Mouse (Mus musculus) lung, embryonic 14.5 days (tissue): ENCODE measurements around the gene Ptk6. TPM values are rescaled to one million over a fixed set of nuclear protein-coding genes. Genes with fewer than 3 reads are reported as not detected.

Experiments used
- ATAC-seq: fragments of 200-750 bp; cut with Nextera tagmentation; 2 replicates; pipeline ENCODE4 v1.8.0; 2017; ENCODE audit warnings: mild to moderate bottlenecking, moderate TSS enrichment, moderate library complexity; ENCODE audit not compliant: insufficient read depth
- DNase-seq: peaks from one replicate; pipeline ENCODE4 v3.0.0-alpha.2; 2015
- H3K27ac ChIP-seq: fragments of 300-500 bp; sonication (generic); 2 replicates; pipeline ENCODE4 v1.5.1; 2014; ENCODE audit warnings: low read depth, mild to moderate bottlenecking, moderate library complexity
- H3K27me3 ChIP-seq: fragments of 300-500 bp; sonication (generic); 2 replicates; pipeline ENCODE4 v1.6.1; 2014; ENCODE audit warnings: low read length, control low read depth; ENCODE audit not compliant: insufficient read depth
- H3K36me3 ChIP-seq: fragments of 300-500 bp; sonication (generic); 2 replicates; pipeline ENCODE4 v1.6.1; 2014; ENCODE audit warnings: control low read depth; ENCODE audit not compliant: insufficient read depth
- H3K4me1 ChIP-seq: fragments of 300-500 bp; sonication (generic); 2 replicates; pipeline ENCODE4 v1.6.1; 2014; ENCODE audit warnings: antibody characterized with exemption, control low read depth; ENCODE audit not compliant: insufficient read depth
- H3K4me2 ChIP-seq: fragments of 300-500 bp; sonication (generic); 2 replicates; pipeline ENCODE4 v1.6.1; 2014; ENCODE audit warnings: mild to moderate bottlenecking
- H3K4me3 ChIP-seq: fragments of 300-500 bp; sonication (generic); 2 replicates; pipeline ENCODE4 v1.5.1; 2014; ENCODE audit warnings: low read depth, low read length
- H3K9ac ChIP-seq: fragments of 300-500 bp; sonication (generic); 2 replicates; pipeline ENCODE4 v1.6.1; 2014
- H3K9me3 ChIP-seq: fragments of 300-500 bp; sonication (generic); 2 replicates; pipeline ENCODE4 v1.6.1; 2016; ENCODE audit warnings: low read depth, low read length, control low read depth
- CTCF ChIP-seq: IDR thresholded peaks from 2 replicates; pipeline ENCODE4 v1.5.1; 2016; ENCODE audit warnings: antibody characterized with exemption, low read depth
- WGBS: fragments of 180-500 bp; shearing (Covaris S2); extraction: QIAGEN DNeasy Blood & Tissue Kit; methylation state at CpG from one replicate; pipeline ENCODE4 v1.1.7; 2014; 5-methylcytosine and 5-hydroxymethylcytosine counted together
- polyA plus RNA-seq: library from polyadenylated mRNA; unstranded; fragments of >200 nt; fragmentation: Nextera tagmentation; extraction: Ambion mirVana; gene quantifications from 2 replicates; pipeline ENCODE4 v1.2.1, GENCODE M21; 2014

The Ptk6 gene
- polyA plus RNA-seq, 1 experiment from 2014 or later: not detected

GRCm38 (mm10) chr2:181157180-181157579, 45.4 kb downstream of the Ptk6 start:
- H3K4me1 ChIP-seq: no peaks in the 10 kb centered on the region
- H3K27me3 ChIP-seq: peaks cover 32% of the 10 kb centered on the region
- H3K9me3 ChIP-seq: no peaks in the 10 kb centered on the region
- no peak overlapping the region for H3K4me3 ChIP-seq
- no peak for DNase-seq
- TF ChIP-seq CTCF: no peak
- H3K27ac ChIP-seq: no peak overlapping the region
- H3K9ac ChIP-seq: no peak overlapping the region
- no peak for ATAC-seq
- no peak overlapping the region for H3K4me2 ChIP-seq
- WGBS: 76% methylated on average over 4 of the region's 4 CpGs
- H3K36me3 ChIP-seq: no peaks in the 10 kb centered on the region

- no peak within 1 kb of the TSS for H3K27ac ChIP-seq
- H3K9me3 ChIP-seq: no peaks in the 10 kb centered on the region
- no peak within 1 kb of the TSS for H3K9ac ChIP-seq
- DNase-seq (no peak), ATAC-seq (no peak)
- peaks cover 32% of the 10 kb centered on the region for H3K27me3 ChIP-seq
- H3K4me2 ChIP-seq: peak within 1 kb of the TSS; percentile 33; the same call in 1 of the 2 replicates
- WGBS: 3% methylated on average over 55 of the region's 55 CpGs
- H3K36me3 ChIP-seq: no peaks in the 10 kb centered on the region
- no peak for TF ChIP-seq CTCF
- no peaks in the 10 kb centered on the region for H3K4me1 ChIP-seq
- peak within 1 kb of the TSS; percentile 6; the same call in 1 of the 2 replicates for H3K4me3 ChIP-seq
Observed at GRCm38 (mm10) chr2:181156248-181157121, 46.1 kb downstream of the Ptk6 start, which contains the start of gene Eef1a2. Gene Eef1a2, minus strand, starts transcription at chr2:181157014.

- Histone ChIP-seq H3K4me2 (no peak overlapping the region), H3K27me3 (peaks cover 32% of the 10 kb centered on the region), H3K9ac (no peak overlapping the region), H3K4me1 (no peaks in the 10 kb centered on the region), H3K4me3 (0 out of 2 replicates have a peak overlapping the region, but pooled peaks have one; percentile 6), H3K36me3 (no peaks in the 10 kb centered on the region), H3K27ac (no peak overlapping the region), H3K9me3 (no peaks in the 10 kb centered on the region)
- ATAC-seq: no peak
- no peak for TF ChIP-seq CTCF
- 62% methylated on average over 4 of the region's 4 CpGs for WGBS
- no peak for DNase-seq
Observed at GRCm38 (mm10) chr2:181155801-181156200, 46.8 kb downstream of the Ptk6 start.

GRCm38 (mm10) chr2:181154831-181155415, 47.7 kb downstream of the Ptk6 start:
- no peak for TF ChIP-seq CTCF
- WGBS: 59% methylated on average over 8 of the region's 8 CpGs
- Histone ChIP-seq H3K36me3 (no peaks in the 10 kb centered on the region), H3K4me2 (no peak overlapping the region), H3K27ac (no peak overlapping the region), H3K4me3 (no peak overlapping the region), H3K4me1 (no peaks in the 10 kb centered on the region), H3K27me3 (peaks cover 37% of the 10 kb centered on the region), H3K9ac (no peak overlapping the region), H3K9me3 (no peaks in the 10 kb centered on the region)
- no peak for ATAC-seq
- DNase-seq: no peak

GRCm38 (mm10) chr2:181154361-181154760, 48.2 kb downstream of the Ptk6 start:
- peaks cover 43% of the 10 kb centered on the region for H3K27me3 ChIP-seq
- no peaks in the 10 kb centered on the region for H3K4me1 ChIP-seq
- H3K36me3 ChIP-seq: no peaks in the 10 kb centered on the region
- whole genome bisulfite sequencing: 76% methylated on average over 3 of the region's 3 CpGs
- H3K9ac ChIP-seq: no peak overlapping the region
- no peak overlapping the region for H3K27ac ChIP-seq
- TF ChIP-seq CTCF: no peak
- DNase-seq (no peak), ATAC-seq (no peak)
- no peak overlapping the region for H3K4me3 ChIP-seq
- no peak overlapping the region for H3K4me2 ChIP-seq
- H3K9me3 ChIP-seq: no peaks in the 10 kb centered on the region

- Histone ChIP-seq H3K9me3 (no peaks in the 10 kb centered on the region), H3K4me3 (no peak overlapping the region), H3K27me3 (peaks cover 48% of the 10 kb centered on the region), H3K4me1 (no peaks in the 10 kb centered on the region), H3K27ac (no peak overlapping the region), H3K9ac (no peak overlapping the region), H3K36me3 (no peaks in the 10 kb centered on the region), H3K4me2 (no peak overlapping the region)
- DNase-seq (no peak), ATAC-seq (no peak)
- peak; percentile 44 for TF ChIP-seq CTCF
- WGBS: 4% methylated on average over 1 of the region's 1 CpGs
Observed at GRCm38 (mm10) chr2:181153837-181154236, 48.8 kb downstream of the Ptk6 start.

GRCm38 (mm10) chr2:181153131-181153530, 49.5 kb downstream of the Ptk6 start:
- Histone ChIP-seq H3K36me3 (no peaks in the 10 kb centered on the region), H3K4me3 (no peak overlapping the region), H3K27ac (no peak overlapping the region), H3K4me1 (0 out of 2 replicates have a peak, but pooled peaks cover 5% of the 10 kb centered on the region), H3K9ac (no peak overlapping the region), H3K9me3 (no peaks in the 10 kb centered on the region), H3K27me3 (peaks cover 54% of the 10 kb centered on the region), H3K4me2 (no peak overlapping the region)
- ATAC-seq (no peak), DNase-seq (no peak)
- TF ChIP-seq CTCF: no peak
- WGBS: 79% methylated on average over 1 of the region's 1 CpGs
